Mouse (Mus musculus) small intestine, adult 2 months (tissue): Measurements from ENCODE around the gene Dnah14. TPM values are rescaled to one million over a fixed set of nuclear protein-coding genes. Genes with fewer than 3 reads are reported as not detected.

Experiments
- H3K27ac ChIP-seq: fragments of 200-500 bp; 2 replicates; pipeline ENCODE4 v1.5.1; 2012; ENCODE audit warnings: low read depth, low read length, control low read depth, inconsistent platforms; ENCODE audit not compliant: insufficient read depth
- H3K27me3 ChIP-seq: fragments of 200-500 bp; 2 replicates; pipeline ENCODE4 v1.6.1; 2012; ENCODE audit warnings: mild to moderate bottlenecking, moderate library complexity, low read length, inconsistent platforms; ENCODE audit not compliant: control insufficient read depth, insufficient read depth
- H3K36me3 ChIP-seq: fragments of 200-500 bp; 2 replicates; pipeline ENCODE4 v1.6.1; 2012; ENCODE audit warnings: mild to moderate bottlenecking, low read length, control low read depth, inconsistent platforms; ENCODE audit not compliant: control insufficient read depth, insufficient read depth
- H3K4me1 ChIP-seq: fragments of 200-500 bp; 2 replicates; pipeline ENCODE4 v1.6.1; 2012; ENCODE audit warnings: low read length, inconsistent platforms, mixed read lengths; ENCODE audit not compliant: control insufficient read depth, insufficient read depth, insufficient read length
- H3K4me3 ChIP-seq: fragments of 200-500 bp; 2 replicates; pipeline ENCODE4 v1.5.1; 2012; ENCODE audit warnings: low read depth, mild to moderate bottlenecking, control low read depth, inconsistent platforms, low read length, moderate library complexity
- CTCF ChIP-seq: fragments of 200-500 bp; IDR thresholded peaks from 2 replicates; pipeline ENCODE4 v1.5.1; 2012; ENCODE audit warnings: low read depth, mild to moderate bottlenecking, control low read depth, inconsistent platforms, low read length, moderate library complexity, mixed read lengths; ENCODE audit not compliant: insufficient replicate concordance, insufficient read length; ENCODE audit errors: extremely low read depth
- POLR2A ChIP-seq: fragments of 200-500 bp; IDR thresholded peaks from 2 replicates; pipeline ENCODE4 v1.6.1; 2012; ENCODE audit warnings: low read depth, mild to moderate bottlenecking, control low read depth, inconsistent platforms, low read length, moderate library complexity
- WGBS: fragments of 180-500 bp; shearing (Covaris S2); methylation state at CpG from one replicate; pipeline ENCODE4 v1.1.7; 2018; 5-methylcytosine and 5-hydroxymethylcytosine counted together
- polyA plus RNA-seq: library from polyadenylated mRNA; depleted of rRNA; stranded (reverse); fragments of >200 nt; gene quantifications from 2 replicates; pipeline ENCODE4 v1.2.3, GENCODE M21; 2012

Gene Dnah14
- polyA plus RNA-seq, 1 experiment = not detected

DNA sequence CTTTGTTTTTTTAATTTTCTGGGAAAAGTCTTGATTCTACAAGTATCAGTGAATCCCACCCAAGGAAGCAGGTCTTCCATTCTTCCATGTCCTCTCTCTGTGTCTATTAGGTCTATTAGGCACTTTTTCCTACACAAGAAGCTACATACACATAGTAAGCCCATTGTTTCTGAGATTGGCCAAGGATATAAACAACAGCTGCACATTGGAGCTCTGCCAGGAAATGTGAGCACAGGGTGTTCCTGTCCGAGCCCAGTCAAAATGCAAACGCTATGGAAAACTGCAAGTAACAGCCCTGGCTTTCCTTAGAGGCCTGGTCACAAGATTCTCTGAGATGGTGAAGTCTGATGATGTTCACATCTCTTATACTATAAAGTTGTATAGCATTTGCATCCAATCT lies 217.2 kb downstream of the Dnah14 start:
- no peaks in the 10 kb centered on the region for H3K4me1 ChIP-seq
- H3K36me3 ChIP-seq = no peaks in the 10 kb centered on the region
- TF ChIP-seq CTCF = no peak
- no peak for TF ChIP-seq POLR2A
- H3K4me3 ChIP-seq = no peak overlapping the region
- H3K27me3 ChIP-seq = no peaks in the 10 kb centered on the region
- H3K27ac ChIP-seq = no peak overlapping the region
- 7% methylated on average over 2 of the region's 2 CpGs for WGBS

DNA sequence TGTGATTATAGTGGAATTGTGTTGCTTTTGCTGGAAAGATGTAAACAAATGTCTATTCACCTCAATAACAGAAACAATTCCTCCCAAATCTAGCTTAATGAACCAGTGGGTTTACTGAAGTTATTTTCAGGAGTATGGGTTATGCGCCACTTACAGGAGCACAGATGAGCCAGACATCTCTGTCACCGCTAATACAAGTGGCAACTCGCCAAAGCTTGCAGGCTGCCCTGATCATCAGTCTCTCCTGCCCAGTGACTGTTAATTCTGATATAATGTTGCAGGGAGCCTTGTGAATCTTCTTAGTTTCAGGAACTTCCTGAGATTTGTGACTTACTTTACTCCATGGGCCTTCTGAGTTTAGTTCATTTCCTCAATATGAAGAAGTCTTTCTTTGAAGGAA lies 223.6 kb downstream of the Dnah14 start:
- no peaks in the 10 kb centered on the region for H3K27me3 ChIP-seq
- H3K27ac ChIP-seq = no peak overlapping the region
- TF ChIP-seq POLR2A = no peak
- no peak for TF ChIP-seq CTCF
- no peaks in the 10 kb centered on the region for H3K36me3 ChIP-seq
- no peak overlapping the region for H3K4me3 ChIP-seq
- 88% methylated on average over 3 of the region's 3 CpGs for WGBS
- H3K4me1 ChIP-seq = no peaks in the 10 kb centered on the region

DNA sequence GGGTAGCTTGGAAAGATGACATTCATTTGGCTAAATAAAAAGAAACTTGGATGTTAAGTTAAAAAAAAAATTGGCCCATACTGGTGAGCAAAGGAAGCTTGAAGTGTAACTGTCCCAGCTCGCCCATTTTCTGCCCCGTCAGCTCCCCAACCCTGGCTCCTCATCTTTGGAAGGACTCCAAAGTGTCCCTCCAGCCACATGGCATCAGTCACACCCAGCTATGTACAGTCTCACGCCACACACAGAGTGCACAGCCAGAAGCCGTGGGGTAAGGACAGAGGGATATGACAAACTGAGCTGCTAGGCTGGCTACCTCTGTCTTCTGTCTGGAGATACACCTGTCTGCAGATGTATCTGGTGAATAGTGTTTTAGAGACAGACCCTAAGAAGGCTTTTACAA lies 224.3 kb downstream of the Dnah14 start:
- no peaks in the 10 kb centered on the region for H3K4me1 ChIP-seq
- no peaks in the 10 kb centered on the region for H3K27me3 ChIP-seq
- WGBS = 78% methylated on average over 4 of the region's 4 CpGs
- H3K36me3 ChIP-seq = no peaks in the 10 kb centered on the region
- TF ChIP-seq POLR2A (no peak), CTCF (no peak)
- H3K27ac ChIP-seq = no peak overlapping the region
- H3K4me3 ChIP-seq = no peak overlapping the region

DNA sequence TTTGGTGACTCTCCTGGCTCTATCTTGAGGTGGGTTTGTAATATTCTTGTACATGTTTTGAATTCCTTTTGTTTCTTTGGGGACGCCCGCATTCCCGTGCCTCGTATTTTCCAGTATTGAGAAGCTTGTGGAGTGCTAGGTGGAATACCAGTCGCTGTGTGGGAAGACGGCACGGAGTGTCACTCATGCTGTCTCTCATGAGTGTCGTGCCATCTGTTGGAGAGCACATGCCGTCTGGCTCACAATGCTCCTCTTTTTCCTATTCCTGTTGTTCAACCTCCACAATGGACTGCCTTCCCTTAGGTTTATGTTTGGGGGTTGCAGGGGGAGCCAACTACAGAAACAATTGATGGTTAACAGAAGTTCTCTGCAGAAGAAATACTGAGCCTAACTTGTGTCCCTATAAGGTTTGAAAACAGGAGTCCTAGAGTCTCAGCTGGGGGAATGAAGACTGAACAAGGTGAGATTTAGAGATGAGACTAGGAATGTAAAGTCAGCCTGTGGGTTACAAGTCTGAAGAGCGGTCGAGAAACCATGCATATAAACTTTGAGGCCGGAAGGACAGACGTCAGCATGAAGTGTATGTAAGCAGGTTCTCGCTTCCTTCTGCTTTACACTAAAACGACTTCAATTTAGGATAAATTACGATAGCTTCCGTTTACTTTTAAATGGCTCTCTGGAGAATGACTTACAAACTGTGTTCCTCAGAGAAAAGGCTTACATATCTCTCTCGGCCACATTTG lies 235.3 kb downstream of the Dnah14 start:
- no peak overlapping the region for H3K4me3 ChIP-seq
- TF ChIP-seq CTCF (no peak), POLR2A (no peak)

DNA sequence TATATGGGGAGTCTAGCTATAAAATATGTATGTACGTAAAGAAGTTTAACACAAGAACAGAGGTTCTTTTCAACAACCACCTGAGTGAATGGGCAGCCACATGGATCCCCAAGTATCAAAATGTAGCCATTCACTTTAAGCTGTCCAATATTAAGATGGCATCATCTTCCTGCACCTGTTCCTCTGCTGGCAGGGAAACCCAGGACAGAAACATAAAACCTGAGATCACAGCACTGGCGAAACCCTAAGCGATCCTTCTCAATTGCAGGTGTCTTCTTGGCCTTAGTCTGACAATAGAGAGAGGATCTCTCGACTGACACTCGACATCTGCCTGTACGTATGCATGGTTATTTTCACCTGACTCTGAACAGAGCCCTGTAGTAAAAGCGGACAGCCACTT lies 250.4 kb downstream of the Dnah14 start:
- H3K4me1 ChIP-seq = no peaks in the 10 kb centered on the region
- peaks cover 67% of the 10 kb centered on the region for H3K36me3 ChIP-seq
- H3K27me3 ChIP-seq = no peaks in the 10 kb centered on the region
- H3K27ac ChIP-seq = no peak overlapping the region
- TF ChIP-seq POLR2A (no peak), CTCF (no peak)
- H3K4me3 ChIP-seq = no peak overlapping the region
- WGBS = 97% methylated on average over 7 of the region's 7 CpGs

More for the DNA sequence above, 235.3 kb downstream of the Dnah14 start:
- H3K27ac ChIP-seq = no peak overlapping the region
- peaks cover 22% of the 10 kb centered on the region for H3K36me3 ChIP-seq
- H3K4me1 ChIP-seq = no peaks in the 10 kb centered on the region
- no peaks in the 10 kb centered on the region for H3K27me3 ChIP-seq
- WGBS = 85% methylated on average over 18 of the region's 18 CpGs

DNA sequence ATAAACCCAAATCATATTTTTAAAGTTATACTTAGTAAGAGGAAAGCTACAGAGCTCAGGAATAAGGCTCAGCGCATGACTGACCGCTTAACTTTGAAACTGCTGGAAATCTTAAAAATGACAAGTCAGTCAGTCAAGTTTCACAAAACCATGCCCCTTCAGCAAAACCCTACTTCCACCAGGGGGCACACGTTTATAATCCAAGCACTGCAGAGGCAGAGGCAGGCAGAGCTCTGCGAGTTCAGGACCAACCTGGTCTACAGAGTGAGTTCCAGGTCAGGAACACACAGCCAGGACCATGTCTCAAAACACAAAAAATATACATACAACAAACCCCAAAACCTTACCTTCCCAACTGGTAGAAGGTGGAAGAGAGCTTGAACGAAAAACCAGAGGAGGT lies 252.0 kb downstream of the Dnah14 start:
- Histone ChIP-seq H3K4me1 (no peaks in the 10 kb centered on the region), H3K36me3 (peaks cover 69% of the 10 kb centered on the region), H3K27me3 (no peaks in the 10 kb centered on the region), H3K27ac (no peak overlapping the region), H3K4me3 (no peak overlapping the region)
- WGBS = 85% methylated on average over 5 of the region's 5 CpGs
- TF ChIP-seq CTCF = no peak
- TF ChIP-seq POLR2A = no peak

DNA sequence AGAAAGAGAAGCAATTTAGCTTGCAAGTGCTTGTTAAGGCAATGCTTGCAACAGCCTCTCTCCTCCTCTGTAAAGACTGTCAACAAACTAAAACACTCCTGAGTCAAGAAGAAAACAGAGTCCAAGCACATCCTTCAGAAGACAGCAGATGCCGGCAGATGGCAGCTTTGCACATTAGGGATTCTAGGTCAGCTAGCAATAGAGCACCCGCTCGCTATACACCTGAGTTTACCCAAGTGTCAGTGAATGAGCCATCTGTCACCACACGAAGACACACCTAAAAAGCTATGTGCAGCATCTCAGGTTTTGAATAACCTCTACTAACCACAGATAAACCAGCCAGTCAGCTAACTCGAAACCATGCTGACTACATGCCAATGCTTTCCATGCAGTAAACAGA lies 256.4 kb downstream of the Dnah14 start:
- H3K27me3 ChIP-seq = no peaks in the 10 kb centered on the region
- H3K36me3 ChIP-seq = peaks cover 66% of the 10 kb centered on the region
- 81% methylated on average over 5 of the region's 5 CpGs for WGBS
- H3K4me3 ChIP-seq = no peak overlapping the region
- TF ChIP-seq CTCF (no peak), POLR2A (no peak)
- H3K4me1 ChIP-seq = no peaks in the 10 kb centered on the region
- no peak overlapping the region for H3K27ac ChIP-seq
